Mouse (Mus musculus) cortical plate, adult 2 months (tissue): ENCODE data around the gene Srebf2. TPM values are rescaled to one million over a fixed set of nuclear protein-coding genes. Genes with fewer than 3 reads are reported as not detected.

ENCODE experiments used
- H3K27ac ChIP-seq: fragments of 200-500 bp; 2 replicates; pipeline ENCODE4 v1.5.1; 2012; ENCODE audit warnings: low read length, control low read depth, inconsistent platforms; ENCODE audit not compliant: insufficient read depth
- H3K4me1 ChIP-seq: fragments of 200-500 bp; 2 replicates; pipeline ENCODE4 v1.6.1; 2011; ENCODE audit warnings: low read length; ENCODE audit not compliant: control insufficient read depth, insufficient read depth
- H3K4me3 ChIP-seq: fragments of 200-500 bp; 2 replicates; pipeline ENCODE4 v1.5.1; 2011; ENCODE audit warnings: mild to moderate bottlenecking, low read length, control low read depth; ENCODE audit not compliant: insufficient read depth
- CTCF ChIP-seq: fragments of 200-500 bp; IDR thresholded peaks from 2 replicates; pipeline ENCODE4 v1.5.1; 2011; ENCODE audit warnings: mild to moderate bottlenecking, control low read depth, low read length; ENCODE audit not compliant: insufficient read depth; ENCODE audit errors: extremely low read depth
- POLR2A ChIP-seq: fragments of 200-500 bp; IDR thresholded peaks from 2 replicates; pipeline ENCODE4 v1.6.1; 2011; ENCODE audit warnings: mild to moderate bottlenecking, low read length, control low read depth; ENCODE audit not compliant: insufficient read depth; ENCODE audit errors: extremely low read depth
- polyA plus RNA-seq: library from polyadenylated mRNA; depleted of rRNA; stranded (reverse); fragments of >200 nt; gene quantifications from 2 replicates; pipeline ENCODE4 v1.2.3, GENCODE M21; 2012

Gene Srebf2
- polyA plus RNA-seq, 1 experiment, result 166 TPM

DNA sequence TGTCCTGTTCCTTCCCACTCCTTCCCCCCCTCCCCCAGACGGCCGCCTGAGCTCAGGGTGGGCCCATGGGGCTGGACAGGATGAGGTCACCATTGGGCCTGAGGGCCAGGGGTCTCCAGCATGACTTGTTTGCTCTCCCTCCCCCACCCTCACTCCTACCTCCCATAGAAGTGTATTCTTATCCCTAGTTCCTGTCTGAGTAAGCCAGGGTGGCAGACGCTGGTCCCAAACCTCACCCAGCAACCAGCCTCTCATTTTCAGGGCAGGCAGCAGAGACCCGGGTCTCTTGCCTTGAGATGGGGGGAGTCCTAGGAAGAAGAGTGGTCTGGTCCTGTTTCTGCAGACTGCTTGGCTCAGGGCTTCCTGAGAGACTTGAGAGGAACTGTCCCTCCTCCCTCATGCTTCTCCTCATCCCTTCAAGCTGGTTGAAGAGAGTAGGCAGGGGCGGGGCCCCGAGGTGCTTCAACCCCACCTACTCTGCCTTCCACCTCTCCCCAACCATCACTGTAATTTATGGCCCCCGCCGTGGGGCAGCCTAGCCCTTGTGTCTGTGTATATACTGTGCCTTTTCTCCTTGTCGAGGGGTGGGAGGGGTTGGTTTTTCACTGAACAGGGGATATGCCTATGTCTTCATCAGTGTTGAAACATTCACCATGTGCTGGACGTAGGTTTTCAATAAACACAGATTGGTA lies 57.8 kb downstream of the Srebf2 start:
- Histone ChIP-seq H3K4me1 (0 out of 2 replicates have a peak, but pooled peaks cover 1% of the 10 kb centered on the region), H3K27ac (no peak overlapping the region), H3K4me3 (no peak overlapping the region)
- TF ChIP-seq CTCF (no peak), POLR2A (no peak)

DNA sequence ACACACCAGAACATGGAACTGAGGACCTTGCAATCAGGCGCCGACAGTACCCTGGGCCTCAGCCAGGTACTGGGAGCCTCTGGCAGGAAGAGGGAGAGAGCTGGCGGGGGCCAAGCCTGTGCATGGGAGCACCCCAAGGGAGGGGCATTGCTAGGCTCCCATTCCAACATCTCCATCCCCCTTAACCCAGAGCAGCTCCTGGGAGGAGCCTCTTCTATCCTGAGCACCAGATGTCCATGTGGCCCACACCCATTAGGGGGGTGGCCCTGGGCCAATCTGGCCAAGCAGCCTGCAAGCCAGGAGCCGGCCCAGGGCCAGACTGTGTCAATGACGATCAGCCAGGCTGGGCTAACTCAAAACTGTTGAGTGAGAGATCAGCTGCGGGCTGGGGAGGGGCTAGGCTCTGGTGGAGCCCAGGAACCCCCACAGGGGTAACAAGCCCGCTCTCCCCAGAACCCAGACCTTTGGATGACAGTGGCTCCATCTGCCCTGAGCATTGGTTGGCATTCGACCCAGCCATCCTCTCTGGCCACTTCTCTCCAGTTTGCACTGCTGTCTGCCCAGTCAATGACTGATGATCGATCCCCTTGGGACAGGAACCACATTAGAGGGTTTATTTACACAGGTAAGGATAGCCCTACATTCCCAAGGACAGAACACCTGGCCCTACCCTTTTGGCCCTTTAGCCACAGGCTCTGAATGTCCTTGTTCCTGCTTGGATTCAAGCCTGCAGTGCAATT lies 59.6 kb downstream of the Srebf2 start:
- TF ChIP-seq CTCF, result no peak
- no peak for TF ChIP-seq POLR2A
- Histone ChIP-seq H3K4me1 (0 out of 2 replicates have a peak, but pooled peaks cover 1% of the 10 kb centered on the region), H3K4me3 (no peak overlapping the region), H3K27ac (no peak overlapping the region)

DNA sequence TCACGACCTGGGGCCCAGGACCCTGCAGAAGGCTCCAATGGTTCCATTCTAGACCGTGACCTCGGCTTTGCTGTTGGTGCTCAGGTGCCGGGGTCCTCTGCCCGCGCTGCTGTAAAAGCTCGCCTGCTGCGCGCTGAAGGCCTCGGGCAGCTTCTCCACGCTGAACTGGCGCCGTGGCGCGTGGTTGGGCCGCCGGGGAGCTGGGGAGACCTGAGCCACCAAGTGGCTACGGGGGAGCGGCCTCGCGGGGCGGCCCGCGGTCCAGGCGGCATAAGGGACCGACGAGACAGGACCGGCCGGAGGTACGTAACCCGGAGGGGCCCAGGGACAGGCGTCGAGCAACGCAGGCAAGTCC lies 60.1 kb downstream of the Srebf2 start:
- Histone ChIP-seq H3K4me1 (0 out of 2 replicates have a peak, but pooled peaks cover 1% of the 10 kb centered on the region), H3K27ac (no peak overlapping the region), H3K4me3 (no peak overlapping the region)
- no peak for TF ChIP-seq CTCF
- TF ChIP-seq POLR2A, result no peak

DNA sequence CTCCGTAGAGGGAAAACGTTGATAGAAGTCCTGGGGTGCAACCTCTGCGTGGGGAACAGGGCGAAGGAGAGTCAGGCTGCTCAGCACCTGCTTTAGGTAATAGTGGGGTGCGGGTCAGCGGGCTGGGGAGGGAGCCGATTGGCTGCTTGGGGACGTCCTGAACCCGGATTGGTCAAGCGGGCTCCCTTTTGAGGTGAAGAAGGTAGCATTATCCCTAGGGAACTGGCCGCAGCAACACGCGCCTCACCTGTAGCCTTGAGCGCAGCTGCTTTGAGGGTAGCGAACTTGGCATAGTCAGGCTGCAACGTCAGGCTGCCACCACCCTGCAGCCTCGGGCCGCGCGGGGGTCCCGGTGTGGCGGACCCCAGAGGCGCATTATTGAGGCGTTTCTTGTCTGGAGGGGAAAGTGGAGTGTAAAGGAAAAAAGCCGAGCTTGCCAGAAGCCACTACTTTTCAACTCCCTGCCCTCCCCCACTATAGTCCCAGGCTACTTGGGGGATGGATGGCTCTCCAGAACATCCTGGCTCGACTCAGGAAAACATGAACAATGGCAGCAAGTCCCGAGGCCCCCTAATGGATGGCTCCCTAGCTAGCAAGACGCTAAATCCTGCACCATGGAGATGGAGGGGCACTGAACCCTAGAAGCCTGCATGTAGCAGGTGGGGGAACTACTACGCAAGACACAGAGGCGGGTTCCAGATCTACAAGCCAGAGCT lies 60.7 kb downstream of the Srebf2 start:
- Histone ChIP-seq H3K4me1 (0 out of 2 replicates have a peak, but pooled peaks cover 1% of the 10 kb centered on the region), H3K27ac (no peak overlapping the region), H3K4me3 (no peak overlapping the region)
- TF ChIP-seq CTCF (no peak), POLR2A (no peak)

DNA sequence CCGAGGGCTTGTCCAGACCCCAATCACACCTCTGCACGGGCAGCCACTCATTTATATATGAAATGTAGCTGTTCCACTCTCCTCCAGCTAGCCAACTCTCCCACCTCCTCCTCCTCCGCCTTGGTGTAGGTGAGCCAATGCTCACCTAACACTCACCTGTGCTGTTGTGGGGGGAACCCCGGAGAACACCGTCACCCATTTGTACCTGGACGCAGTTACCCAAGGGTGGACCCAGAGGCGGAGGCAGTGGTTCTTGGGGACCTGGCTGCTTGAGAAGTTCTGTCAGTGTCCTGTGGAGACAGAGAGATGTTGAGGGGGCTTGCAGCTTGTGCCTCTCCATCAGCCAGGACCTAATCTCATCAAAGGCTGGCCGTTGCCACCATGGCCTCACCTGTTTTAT lies 61.3 kb downstream of the Srebf2 start:
- Histone ChIP-seq H3K4me1 (0 out of 2 replicates have a peak, but pooled peaks cover 1% of the 10 kb centered on the region), H3K27ac (no peak overlapping the region), H3K4me3 (no peak overlapping the region)
- TF ChIP-seq CTCF (no peak), POLR2A (no peak)

DNA sequence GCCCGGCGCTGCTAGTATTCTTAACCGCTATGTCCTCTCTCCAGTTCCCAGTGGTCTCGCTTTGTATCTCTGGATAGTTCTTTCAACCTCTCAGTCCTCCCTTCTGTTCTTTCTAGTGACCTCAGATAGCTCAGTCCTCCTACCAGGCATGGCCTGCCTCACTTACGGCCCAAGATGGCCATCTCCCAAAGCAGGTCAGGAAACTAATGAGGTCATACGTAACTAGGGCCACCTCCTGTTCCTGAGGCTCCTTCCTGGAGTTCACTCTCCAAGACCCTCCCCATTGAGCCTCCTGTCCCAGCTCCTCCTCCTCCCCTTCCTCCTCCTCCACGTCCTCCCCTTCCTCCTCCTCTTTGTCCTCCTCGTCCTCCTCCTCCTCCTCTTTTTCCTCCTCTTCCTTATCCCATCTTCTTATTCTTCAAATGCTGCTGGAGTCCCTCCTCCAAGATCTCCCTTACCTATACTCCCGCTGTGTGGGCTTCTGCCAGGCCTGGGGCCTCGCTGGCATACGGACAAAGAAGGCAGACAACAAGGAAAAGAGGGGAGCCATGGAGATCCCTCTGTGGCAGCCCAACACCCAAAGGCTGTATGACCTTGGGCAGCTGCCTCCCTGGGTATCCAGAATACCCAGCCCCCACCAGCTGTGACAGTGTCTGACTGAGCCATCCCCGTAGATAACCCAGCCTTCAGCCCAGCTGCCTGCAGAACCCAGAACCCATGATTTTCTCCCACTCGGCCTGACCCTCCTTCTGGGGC lies 62.5 kb downstream of the Srebf2 start:
- H3K4me3 ChIP-seq, result no peak overlapping the region
- TF ChIP-seq POLR2A (no peak), CTCF (no peak)
- no peak overlapping the region for H3K27ac ChIP-seq
- 0 out of 2 replicates have a peak, but pooled peaks cover 1% of the 10 kb centered on the region for H3K4me1 ChIP-seq

- TF ChIP-seq CTCF, result no peak
- H3K4me3 ChIP-seq, result no peak overlapping the region
- no peak overlapping the region for H3K27ac ChIP-seq
- 0 out of 2 replicates have a peak, but pooled peaks cover 1% of the 10 kb centered on the region for H3K4me1 ChIP-seq
Observed at GRCm38 (mm10) chr15:82210801-82211200, 63.8 kb downstream of the Srebf2 start.

GRCm38 (mm10) chr15:82211281-82211680 lies 64.3 kb downstream of the Srebf2 start:
- Histone ChIP-seq H3K27ac (no peak overlapping the region), H3K4me3 (peak overlapping the region; percentile 7; the same call in 1 of the 2 replicates), H3K4me1 (no peaks in the 10 kb centered on the region)
- TF ChIP-seq CTCF, result no peak
- no peak for TF ChIP-seq POLR2A
